Mouse (Mus musculus): ENCODE measurements around the gene Cdkl3.

GRCm38 (mm10) chr11:52060315-52060714 is 56.3 kb downstream of the Cdkl3 start:
- TF ChIP-seq CTCF (IDR thresholded peaks at IDR 0.05; ENCODE audit: low read depth) (no peak), EP300 (IDR thresholded peaks at IDR 0.05; ENCODE audit: low read depth) (no peak)
